25 mouse cellular contexts compared by ENCODE assay signal in the genomic region with DNA sequence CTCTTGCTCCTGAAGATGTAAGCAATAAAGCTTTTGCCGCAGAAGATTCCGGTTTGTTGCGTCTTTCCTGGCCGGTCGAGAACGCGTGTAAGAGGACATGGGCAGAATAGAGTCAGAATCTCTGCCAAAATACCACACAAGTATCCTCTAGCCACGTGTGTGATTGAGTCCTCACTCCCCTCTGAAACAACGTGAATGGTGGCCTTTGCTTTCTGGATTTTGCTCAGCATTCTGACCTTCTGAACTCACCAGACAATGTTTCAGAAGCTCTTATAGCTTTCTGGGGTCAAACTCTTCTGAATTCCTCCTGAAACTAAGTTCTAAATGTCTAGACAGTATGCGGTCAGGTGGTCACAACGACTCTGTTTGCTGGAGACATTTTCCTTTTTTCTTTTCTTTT.
"Had no signal": no experiment of that assay in that cellular context is flagged by ENCODE, and none has a peak within 500 bp of the region (broad histone marks: within the 10 kb centered on the region; RNA-seq: fewer than 3 reads in every experiment).

No protein-coding gene starts in this region.

- H3K4me2 ChIP-seq: embryonic facial prominence, embryonic 12.5 days; embryonic facial prominence, embryonic 13.5 days; embryonic facial prominence, embryonic 15.5 days; forebrain, embryonic 12.5 days; forebrain, embryonic 13.5 days; forebrain, embryonic 15.5 days had no signal

- DNase-seq: cerebellum, adult 9-10 months; cerebellum, adult 9-11 months; cerebellum, postnatal 10 days; cerebellum, postnatal 14 days; cerebellum, postnatal 25 days; cerebellum, postnatal 36 days; embryo, embryonic 11 days; forebrain, postnatal 0 days; gastrocnemius, adult 2 months; gastrocnemius, postnatal 10 days; gastrocnemius, postnatal 14 days; gastrocnemius, postnatal 25 days; gastrocnemius, postnatal 36 days; heart, adult 18-20 months; heart, adult 2 months had no signal

- H3K4me3 ChIP-seq: embryonic facial prominence, embryonic 10.5 days; embryonic facial prominence, embryonic 12.5 days; embryonic facial prominence, embryonic 13.5 days; embryonic facial prominence, embryonic 15.5 days; erythroblast, embryonic 14.5 days; forebrain, embryonic 10.5 days; forebrain, embryonic 12.5 days; forebrain, embryonic 13.5 days; forebrain, embryonic 15.5 days; gastrocnemius, adult 2 months; heart, adult 2 months; heart, embryonic 10.5 days had no signal

- H3K27me3 ChIP-seq: embryonic facial prominence, embryonic 12.5 days; embryonic facial prominence, embryonic 13.5 days; embryonic facial prominence, embryonic 15.5 days; forebrain, embryonic 12.5 days; forebrain, embryonic 13.5 days; forebrain, embryonic 15.5 days had no signal

- H3K9me3 ChIP-seq: embryonic facial prominence, embryonic 10.5 days; embryonic facial prominence, embryonic 12.5 days; embryonic facial prominence, embryonic 13.5 days; embryonic facial prominence, embryonic 15.5 days; forebrain, embryonic 10.5 days; forebrain, embryonic 12.5 days; forebrain, embryonic 13.5 days; forebrain, embryonic 15.5 days; heart, embryonic 10.5 days had no signal

- H3K36me3 ChIP-seq: embryonic facial prominence, embryonic 10.5 days; embryonic facial prominence, embryonic 12.5 days; embryonic facial prominence, embryonic 13.5 days; embryonic facial prominence, embryonic 15.5 days; forebrain, embryonic 10.5 days; forebrain, embryonic 12.5 days; forebrain, embryonic 15.5 days; heart, embryonic 10.5 days had no signal

- H3K4me1 ChIP-seq: embryonic facial prominence, embryonic 10.5 days; embryonic facial prominence, embryonic 12.5 days; embryonic facial prominence, embryonic 13.5 days; embryonic facial prominence, embryonic 15.5 days; forebrain, embryonic 10.5 days; forebrain, embryonic 12.5 days; forebrain, embryonic 13.5 days; forebrain, embryonic 15.5 days; heart, embryonic 10.5 days had no signal

- H3K27ac ChIP-seq: embryonic facial prominence, embryonic 10.5 days; embryonic facial prominence, embryonic 12.5 days; embryonic facial prominence, embryonic 13.5 days; embryonic facial prominence, embryonic 15.5 days; forebrain, embryonic 10.5 days; forebrain, embryonic 12.5 days; forebrain, embryonic 13.5 days; forebrain, embryonic 15.5 days; gastrocnemius, adult 2 months; heart, adult 2 months; heart, embryonic 10.5 days had no signal

- H3K9ac ChIP-seq: embryonic facial prominence, embryonic 12.5 days; embryonic facial prominence, embryonic 13.5 days; embryonic facial prominence, embryonic 15.5 days; forebrain, embryonic 12.5 days; forebrain, embryonic 13.5 days; forebrain, embryonic 15.5 days; forebrain, postnatal 0 days had no signal
